Mouse (Mus musculus) embryonic fibroblast, embryonic 13.5 days (primary cell): ENCODE data around the gene Ifrd1.

Experiments
- CTCF ChIP-seq: IDR thresholded peaks from 2 replicates; pipeline ENCODE4 v1.5.1; 2011; ENCODE audit warnings: mild to moderate bottlenecking, control low read depth, low read length, moderate library complexity, borderline replicate concordance; ENCODE audit not compliant: insufficient read depth
- POLR2A ChIP-seq: IDR thresholded peaks from 2 replicates; pipeline ENCODE4 v1.6.1; 2011; ENCODE audit warnings: low read depth, mild to moderate bottlenecking, control low read depth, low read length, moderate library complexity

- TF ChIP-seq CTCF, result no peak
- no peak for TF ChIP-seq POLR2A
Measured at GRCm38 (mm10) chr12:40253241-40253640, 4.9 kb upstream of the Ifrd1 start.
